Mouse (Mus musculus): ENCODE data around the gene Fkbp5. TPM values are rescaled to one million over a fixed set of nuclear protein-coding genes. Genes with fewer than 3 reads are reported as not detected.

The Fkbp5 gene
- total and polyA plus RNA-seq, 3 experiments = 14.4 to 31.4 (median 22.6) TPM

- H3K4me1 ChIP-seq (ENCODE audit: control insufficient read depth in 1 of 2, insufficient read depth in 2 of 2) = peaks cover 0 to 16% of the 10 kb centered on the region in 2 experiments; a peak in 2 of 4 replicates
- H3K27ac ChIP-seq (ENCODE audit: insufficient read depth, low read depth) = no peak overlapping the region
- no peak overlapping the region for H3K9ac ChIP-seq (ENCODE audit: insufficient read depth, low read depth)
- in situ Hi-C loops (cut with MboI; ENCODE audit: low pct_ligation_motif_present, low pct_unique_long_range_greater_than_20kb, low sequenced_read_pairs) (no loop called here), dilution Hi-C loops (cut with MboI; ENCODE audit: extremely low pct_ligation_motif_present, extremely low pct_unique_long_range_greater_than_20kb, low sequenced_read_pairs) (no loop called here)
- no peak for DNase-seq (ENCODE audit: extremely low read depth)
- TF ChIP-seq MAX (IDR thresholded peaks at IDR 0.05; ENCODE audit: low read length) = no peak
- TF ChIP-seq KAT2A (IDR thresholded peaks at IDR 0.05; ENCODE audit: insufficient replicate concordance, low read length) = no peak
- TF ChIP-seq CTCF (conservative IDR thresholded peaks at IDR 0.05 in 1 of 2, IDR thresholded peaks at IDR 0.05 in 1 of 2; ENCODE audit: low read depth in 2 of 2, low read length in 2 of 2) = no peak
- no peak for TF ChIP-seq MXI1 (IDR thresholded peaks at IDR 0.05; ENCODE audit: low read depth, low read length)
- no peak for TF ChIP-seq SMC3 (IDR thresholded peaks at IDR 0.05; ENCODE audit: low read depth, low read length)
- no peak for TF ChIP-seq NRF1 (IDR thresholded peaks at IDR 0.05; ENCODE audit: low read depth, low read length)
- no peak for TF ChIP-seq MEF2A (IDR thresholded peaks at IDR 0.05; ENCODE audit: borderline replicate concordance, low read depth, low read length)
- no peak for TF ChIP-seq ELF1 (IDR thresholded peaks at IDR 0.05; ENCODE audit: low read depth, low read length)
- no peak for TF ChIP-seq BHLHE40 (IDR thresholded peaks at IDR 0.05; ENCODE audit: low read depth, low read length)
- TF ChIP-seq JUND (conservative IDR thresholded peaks at IDR 0.05; ENCODE audit: low read depth, low read length) = no peak
- no peak for TF ChIP-seq JUN (IDR thresholded peaks at IDR 0.05; ENCODE audit: insufficient read depth, low read depth, low read length)
- TF ChIP-seq HCFC1 (IDR thresholded peaks at IDR 0.05; ENCODE audit: low read depth, low read length) = no peak
- no peak for TF ChIP-seq E2F4 (IDR thresholded peaks at IDR 0.05; ENCODE audit: insufficient replicate concordance, low read depth, low read length)
- no peak for TF ChIP-seq GABPA (IDR thresholded peaks at IDR 0.05; ENCODE audit: insufficient replicate concordance, low read depth, low read length)
- no peak for TF ChIP-seq TBP (conservative IDR thresholded peaks at IDR 0.05; ENCODE audit: low read depth, low read length)
- TF ChIP-seq RAD21 (IDR thresholded peaks at IDR 0.05; ENCODE audit: low read depth, low read length) = no peak
- peaks cover 3% of the 10 kb centered on the region for H3K9me3 ChIP-seq (replicated peaks; ENCODE audit: low read length)
- H3K79me2 ChIP-seq (replicated peaks; ENCODE audit: control insufficient read depth, extremely low read depth, insufficient read depth, poor library complexity, severe bottlenecking) = no peaks in the 10 kb centered on the region
- H3K4me3 ChIP-seq (replicated peaks in 1 of 3; ENCODE audit: low read depth in 2 of 3, low read length in 2 of 3, poor library complexity in 1 of 3) = no peak overlapping the region
- H3K36me3 ChIP-seq (replicated peaks in 1 of 2; ENCODE audit: control insufficient read depth in 1 of 2, insufficient read depth in 1 of 2, low read length in 1 of 2) = no peaks in the 10 kb centered on the region
- no peak overlapping the region for H3K4me2 ChIP-seq (ENCODE audit: insufficient read depth, low read depth, poor library complexity, severe bottlenecking)
- H3K27me3 ChIP-seq (replicated peaks) = peaks cover 25% of the 10 kb centered on the region
These were observed 44.3 kb upstream of the Fkbp5 start for GRCm38 (mm10) chr17:28561613-28562012.

GRCm38 (mm10) chr17:28560598-28560997 lies 43.3 kb upstream of the Fkbp5 start, which contains the start of gene Clps:
TSS of gene Clps (minus strand) at chr17:28560766.
- Histone ChIP-seq H3K27me3 (replicated peaks) (peaks cover 25% of the 10 kb centered on the region), H3K27ac (ENCODE audit: insufficient read depth, low read depth) (no peak within 1 kb of the TSS), H3K4me1 (ENCODE audit: control insufficient read depth in 1 of 2, insufficient read depth in 2 of 2) (peaks cover 0 to 16% of the 10 kb centered on the region in 2 experiments; a peak in 2 of 4 replicates), H3K4me2 (ENCODE audit: insufficient read depth, low read depth, poor library complexity, severe bottlenecking) (no peak within 1 kb of the TSS), H3K79me2 (replicated peaks; ENCODE audit: control insufficient read depth, extremely low read depth, insufficient read depth, poor library complexity, severe bottlenecking) (no peaks in the 10 kb centered on the region), H3K4me3 (replicated peaks in 1 of 3; ENCODE audit: low read depth in 2 of 3, low read length in 2 of 3, poor library complexity in 1 of 3) (no peak within 1 kb of the TSS), H3K36me3 (replicated peaks in 1 of 2; ENCODE audit: control insufficient read depth in 1 of 2, insufficient read depth in 1 of 2, low read length in 1 of 2) (no peaks in the 10 kb centered on the region), H3K9me3 (replicated peaks; ENCODE audit: low read length) (peaks cover 3% of the 10 kb centered on the region), H3K9ac (ENCODE audit: insufficient read depth, low read depth) (no peak within 1 kb of the TSS)
- DNase-seq (ENCODE audit: extremely low read depth) = no peak
- dilution Hi-C loops (cut with MboI; ENCODE audit: extremely low pct_ligation_motif_present, extremely low pct_unique_long_range_greater_than_20kb, low sequenced_read_pairs) (no loop called here), in situ Hi-C loops (cut with MboI; ENCODE audit: low pct_ligation_motif_present, low pct_unique_long_range_greater_than_20kb, low sequenced_read_pairs) (no loop called here)
- TF ChIP-seq MEF2A (IDR thresholded peaks at IDR 0.05; ENCODE audit: borderline replicate concordance, low read depth, low read length) (no peak), ZMIZ1 (IDR thresholded peaks at IDR 0.05; ENCODE audit: low read depth, low read length) (no peak), EP300 (IDR thresholded peaks at IDR 0.05; ENCODE audit: low read length) (no peak), HCFC1 (IDR thresholded peaks at IDR 0.05; ENCODE audit: low read depth, low read length) (no peak), NRF1 (IDR thresholded peaks at IDR 0.05; ENCODE audit: low read depth, low read length) (no peak), ZKSCAN1 (IDR thresholded peaks at IDR 0.05; ENCODE audit: borderline replicate concordance, low read depth, low read length) (no peak), SMC3 (IDR thresholded peaks at IDR 0.05; ENCODE audit: low read depth, low read length) (no peak), MAZ (IDR thresholded peaks at IDR 0.05; ENCODE audit: low read depth, low read length) (no peak), MYC (IDR thresholded peaks at IDR 0.05; ENCODE audit: low read depth, low read length) (no peak), CHD2 (IDR thresholded peaks at IDR 0.05; ENCODE audit: low read length) (no peak)
